Mouse (Mus musculus): ENCODE results near the gene Cyba.

Cyba gene

GRCm38 (mm10) chr8:122451161-122451703, 18.5 kb upstream of the Cyba start:
- no peak for DNase-seq

- DNase-seq, result no peak
Measured at GRCm38 (mm10) chr8:122445203-122445602, 12.5 kb upstream of the Cyba start.

GRCm38 (mm10) chr8:122444058-122444748, 11.5 kb upstream of the Cyba start:
- DNase-seq, result peak; percentile 73

DNA sequence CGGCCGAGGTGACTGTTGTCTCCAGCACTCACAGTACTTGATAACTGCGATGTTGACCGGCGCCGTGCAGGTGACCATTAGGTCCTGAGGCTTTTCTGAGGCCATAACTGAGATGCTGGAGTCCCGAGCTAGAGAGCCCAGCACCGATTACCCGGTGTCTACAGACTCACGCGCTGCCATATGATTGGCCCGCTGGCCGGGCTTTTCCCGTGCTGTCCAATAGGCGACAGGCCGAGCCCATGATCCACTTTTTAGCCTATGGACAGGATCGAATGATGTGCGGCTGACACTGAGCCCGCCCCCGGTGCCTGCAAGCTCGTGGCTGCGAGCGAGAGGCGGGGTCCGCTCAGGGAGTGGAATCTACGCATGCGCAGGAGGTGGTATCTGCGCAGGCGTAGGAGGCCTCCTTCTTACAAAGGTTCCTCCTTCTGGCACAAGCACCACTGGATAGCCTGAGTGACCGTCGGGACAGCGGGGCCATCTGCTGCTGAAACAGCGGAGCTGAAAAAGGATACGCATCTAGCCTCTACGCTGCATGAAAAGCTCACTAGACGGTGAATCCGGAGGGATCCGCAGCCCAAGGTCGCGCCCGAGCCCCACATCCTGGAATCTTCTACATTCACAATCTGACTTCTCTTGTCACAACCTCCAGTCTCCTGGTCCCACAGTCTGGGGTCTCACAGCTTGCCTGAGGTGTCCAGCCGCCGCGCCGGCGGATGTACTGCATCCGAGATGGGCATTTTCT, 10.7 kb upstream of the Cyba start, which contains the start of gene Mvd:
TSS of gene Mvd (minus strand) at position 161 of the 745 bp plus-strand sequence.
- peak; percentile 100 for DNase-seq

DNA sequence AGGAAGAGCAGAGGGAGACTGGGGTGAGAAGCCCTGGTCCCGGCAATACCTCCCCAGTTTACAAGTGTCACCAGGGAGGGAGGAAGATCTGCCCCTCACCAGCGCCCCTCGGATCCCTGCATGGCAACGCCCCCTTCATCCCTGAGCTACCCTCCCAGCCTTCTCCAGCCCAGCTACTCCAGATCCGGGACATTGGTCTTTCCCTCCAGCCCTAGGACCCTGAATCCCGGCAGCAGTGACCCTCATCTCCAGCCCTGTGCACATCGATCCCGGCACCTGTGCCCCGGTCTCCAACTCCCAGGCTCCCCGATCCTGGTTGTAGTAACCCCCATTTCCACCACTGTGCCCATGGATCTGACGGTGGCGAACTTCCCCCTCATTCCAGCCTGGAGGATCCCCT, 10.1 kb upstream of the Cyba start:
- DNase-seq, result no peak

GRCm38 (mm10) chr8:122442356-122442755, 9.6 kb upstream of the Cyba start:
- DNase-seq, result no peak

DNA sequence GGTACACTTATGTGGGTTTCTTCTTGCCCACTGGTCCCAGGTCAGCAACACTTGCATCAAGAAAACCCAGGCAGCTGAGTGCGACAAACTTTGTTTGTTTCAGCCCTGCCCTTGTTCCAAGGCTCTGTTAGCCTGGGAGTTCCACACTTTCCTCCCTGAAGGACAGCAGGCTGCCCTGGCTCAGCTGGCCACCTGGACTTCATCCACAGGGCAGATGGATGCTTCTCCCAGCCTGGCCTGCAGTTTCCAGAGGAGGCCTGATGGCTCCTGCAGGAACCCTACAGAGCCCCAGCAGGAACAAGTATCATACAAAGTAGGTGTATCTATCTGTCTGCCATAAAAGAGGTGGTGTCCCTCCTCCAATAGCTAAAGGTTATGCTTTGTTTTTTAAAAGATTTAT, 8.6 kb upstream of the Cyba start:
- DNase-seq, result no peak

DNA sequence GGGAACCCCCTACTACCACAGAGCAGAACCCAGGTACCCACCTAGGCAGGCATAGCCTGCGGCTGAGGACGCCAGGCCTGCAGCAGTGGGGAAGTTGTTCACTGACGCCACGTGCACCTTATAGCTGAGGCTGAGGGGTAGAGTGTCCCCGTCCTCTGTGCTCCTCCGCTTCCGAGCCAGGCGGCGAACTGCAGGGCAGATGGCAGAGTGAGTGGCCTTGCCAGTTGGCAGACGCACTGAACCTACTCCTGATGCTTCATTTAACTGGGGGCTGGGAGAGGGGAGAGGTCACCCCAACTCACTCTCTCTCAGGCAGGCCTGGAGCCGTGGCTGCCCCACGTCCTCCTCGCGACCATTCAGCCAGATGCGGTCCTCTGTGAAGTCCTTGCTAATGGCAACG, 6.6 kb upstream of the Cyba start:
- peak; percentile 76 for DNase-seq

GRCm38 (mm10) chr8:122437708-122438331, 5.1 kb upstream of the Cyba start:
- DNase-seq, result no peak

DNA sequence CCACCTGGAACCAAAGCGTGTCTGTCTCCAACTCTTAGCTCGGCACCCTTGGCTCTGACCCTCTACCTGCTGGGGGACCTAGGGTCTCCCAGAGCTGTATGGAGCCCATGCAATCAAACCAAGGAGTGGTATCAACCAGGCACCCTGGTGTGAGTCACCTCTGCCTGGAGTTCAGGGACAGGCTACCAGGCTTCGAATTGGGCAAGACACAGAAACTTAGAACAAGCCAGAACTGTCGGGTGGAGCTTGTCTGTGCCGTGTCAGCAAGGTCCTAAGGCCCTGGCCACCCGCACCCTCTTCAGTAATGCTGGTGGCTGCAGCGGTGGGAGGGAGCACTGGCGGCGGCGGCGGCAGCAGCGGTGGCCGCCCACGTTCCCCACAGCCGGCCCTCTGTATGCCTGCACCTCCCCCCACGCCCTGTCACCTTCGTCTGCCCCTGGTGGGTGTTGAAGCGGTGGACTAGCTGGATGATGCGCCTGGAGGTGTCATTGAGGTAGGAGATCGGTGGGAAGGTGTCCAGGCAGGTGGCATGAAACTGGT, 3.9 kb upstream of the Cyba start:
- DNase-seq, result no peak

- DNase-seq, result no peak
Measured at GRCm38 (mm10) chr8:122436146-122436545, 3.4 kb upstream of the Cyba start.

DNA sequence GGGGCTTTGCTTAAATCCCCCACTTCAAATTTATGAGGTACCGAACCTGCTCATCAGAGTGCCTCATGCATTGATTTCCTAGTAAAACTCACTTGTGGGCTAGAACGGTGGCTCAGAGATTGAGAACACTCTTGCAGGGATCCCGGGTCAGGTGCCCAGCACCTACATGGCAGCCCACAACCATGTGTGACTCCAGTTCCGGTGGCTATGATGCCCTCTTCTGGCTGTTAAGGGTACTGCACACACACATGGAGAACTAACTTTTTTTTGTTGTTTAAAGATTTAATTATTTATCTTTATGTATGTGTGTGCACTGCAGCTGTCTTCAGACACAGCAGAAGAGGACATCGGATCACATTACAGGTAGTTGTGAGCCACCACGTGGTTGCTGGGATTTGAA, 2.6 kb upstream of the Cyba start:
- no peak for DNase-seq

DNA sequence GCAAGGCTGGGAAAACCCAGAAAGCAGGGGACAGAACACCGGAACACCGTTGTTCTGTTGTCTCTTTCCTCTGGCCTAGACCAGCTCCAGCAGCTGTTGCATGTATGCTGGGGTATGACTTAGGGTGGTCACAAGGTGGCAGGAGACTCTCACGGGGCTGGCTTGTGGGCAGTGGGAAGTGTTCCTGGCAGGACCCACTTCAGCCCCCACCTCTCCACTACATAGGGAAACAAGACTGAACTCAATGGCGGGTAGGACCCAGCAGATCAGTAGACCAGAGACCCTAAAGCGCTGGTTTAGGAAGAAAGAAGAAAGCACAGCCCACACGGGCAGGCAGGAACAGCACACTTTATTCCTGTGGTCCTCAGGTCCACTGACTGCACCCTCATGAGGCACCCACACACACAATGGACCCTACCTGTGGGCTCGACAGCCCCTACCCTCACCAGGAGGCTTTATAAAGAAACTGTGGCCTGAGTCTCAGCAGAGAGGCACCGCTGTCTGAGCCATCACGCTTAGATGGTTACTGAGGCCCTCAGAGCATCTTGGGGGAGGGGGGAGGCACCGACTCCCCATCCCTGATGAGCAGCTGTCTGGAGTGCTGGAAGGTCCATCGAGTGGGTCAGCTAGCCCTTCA, 657 bp upstream of the Cyba start:
- no peak for DNase-seq

DNA sequence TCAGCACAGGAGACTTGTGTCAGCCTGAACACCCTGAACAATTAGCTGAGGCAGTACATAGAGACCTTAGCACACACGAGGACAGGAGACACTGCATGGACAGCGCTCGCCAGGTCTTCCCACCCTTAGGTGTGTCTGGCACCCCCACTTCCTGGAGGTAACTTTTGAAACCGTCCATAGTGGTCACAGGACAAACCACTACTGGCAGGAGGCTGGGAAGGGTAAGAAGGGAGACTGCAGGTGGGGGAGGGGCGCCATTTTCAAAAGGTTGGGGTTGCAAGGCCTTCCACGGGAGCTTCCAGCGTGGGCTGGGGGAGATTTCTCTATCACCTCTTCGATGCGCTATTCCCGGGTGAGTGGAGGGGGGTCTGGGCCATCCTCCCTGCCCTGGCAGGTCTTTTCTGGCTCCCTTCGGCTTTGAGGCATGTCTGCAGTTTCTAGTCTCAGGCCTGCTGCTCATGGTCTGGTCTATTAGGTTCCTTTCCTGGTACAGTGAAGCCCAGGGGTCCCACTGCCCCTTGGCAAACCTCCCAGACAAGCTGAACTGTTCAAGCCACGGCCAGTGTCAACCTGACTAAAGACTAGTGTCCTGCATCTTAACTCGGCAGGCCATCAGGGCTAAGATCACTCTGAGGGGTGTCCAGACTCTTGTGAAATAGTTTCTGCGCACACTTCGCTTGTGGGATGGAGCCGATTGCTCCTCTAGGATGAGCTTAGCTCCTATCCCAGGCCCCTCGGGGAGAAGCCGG, 862 bp downstream of the Cyba start:
- no peak for DNase-seq

GRCm38 (mm10) chr8:122430646-122431045, 2.1 kb downstream of the Cyba start:
- DNase-seq, result no peak

- DNase-seq, result no peak
Measured at GRCm38 (mm10) chr8:122430058-122430636, 2.6 kb downstream of the Cyba start.

- DNase-seq, result no peak
Measured at GRCm38 (mm10) chr8:122428163-122428562, 4.6 kb downstream of the Cyba start.

GRCm38 (mm10) chr8:122427607-122428006, 5.1 kb downstream of the Cyba start:
- no peak for DNase-seq

GRCm38 (mm10) chr8:122426145-122426544, 6.6 kb downstream of the Cyba start:
- DNase-seq, result no peak

- DNase-seq, result no peak
Measured at GRCm38 (mm10) chr8:122423659-122424058, 9.1 kb downstream of the Cyba start.

GRCm38 (mm10) chr8:122423217-122423616, 9.5 kb downstream of the Cyba start:
- DNase-seq, result no peak
